Mouse (Mus musculus) liver, postnatal 0 days (tissue): Measurements from ENCODE around the gene Slc24a2.

Experiments
- CTCF ChIP-seq: sonication (generic); IDR thresholded peaks from 2 replicates; pipeline ENCODE4 v1.5.1; 2016; ENCODE audit warnings: antibody characterized with exemption, low read depth
- EP300 ChIP-seq: IDR thresholded peaks from 2 replicates; pipeline ENCODE4 v1.6.1; 2016; ENCODE audit warnings: antibody characterized with exemption, low read depth, mild to moderate bottlenecking

DNA sequence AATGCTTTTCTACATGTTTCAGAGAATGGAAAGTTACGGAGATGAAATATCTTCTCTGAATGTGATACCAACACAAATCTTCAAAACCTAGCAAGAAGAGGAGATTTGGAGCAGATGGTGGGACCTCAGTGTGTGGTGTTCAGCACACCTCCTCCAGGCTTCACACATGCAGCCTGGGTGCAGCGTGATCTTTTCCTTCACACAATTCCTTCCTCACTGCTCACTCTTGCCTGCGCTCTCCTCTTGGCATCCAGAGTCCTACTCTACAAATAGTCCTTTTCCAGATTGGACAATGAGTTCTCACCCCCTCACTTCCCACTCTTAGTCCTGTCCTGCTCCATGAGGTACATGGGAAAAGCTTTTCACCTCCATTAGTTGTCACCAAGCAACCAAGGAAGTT is 43.2 kb upstream of the Slc24a2 start:
- no peak for TF ChIP-seq CTCF
- no peak for TF ChIP-seq EP300
